Mouse (Mus musculus): Measurements from ENCODE around the gene Hdac7. TPM values are rescaled to one million over a fixed set of nuclear protein-coding genes. Genes with fewer than 3 reads are reported as not detected.

The Hdac7 gene
- polyA plus RNA-seq, 2 experiments: 36.5 to 79.3 TPM

DNA sequence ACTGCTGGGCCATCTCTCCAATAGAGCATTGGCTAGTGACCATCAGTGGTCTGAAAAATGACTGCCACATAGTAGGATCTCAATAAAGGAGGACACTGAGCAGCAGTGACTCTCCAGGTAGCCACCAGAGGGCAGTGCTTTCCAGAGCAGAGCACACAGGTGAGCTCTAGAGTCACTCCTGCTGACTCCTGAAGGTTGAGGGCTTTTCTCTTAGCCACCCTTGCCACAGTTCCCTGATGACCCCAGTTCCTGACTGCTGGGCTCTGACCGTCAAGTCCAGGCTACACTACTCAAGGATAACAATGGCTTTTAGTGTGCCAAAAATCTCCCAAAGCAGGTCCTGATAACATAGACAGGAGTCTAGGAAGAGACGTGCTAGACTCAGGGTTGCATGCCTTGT is 92.6 kb downstream of the Hdac7 start:
- Histone ChIP-seq H3K4me2 (replicated peaks; ENCODE audit: low read depth, low read length, severe bottlenecking) (no peak overlapping the region), H3K4me1 (ENCODE audit: control insufficient read depth, insufficient read depth, low read length) (peaks cover 19% of the 10 kb centered on the region), H3K27ac (replicated peaks; ENCODE audit: low read depth, low read length) (no peak overlapping the region), H3K4me3 (replicated peaks; ENCODE audit: low read length) (no peak overlapping the region), H3K27me3 (ENCODE audit: control insufficient read depth, insufficient read depth, low read length) (no peaks in the 10 kb centered on the region), H3K9ac (ENCODE audit: low read depth, low read length, severe bottlenecking) (no peak overlapping the region), H3K9me3 (ENCODE audit: control insufficient read depth, low read length) (no peaks in the 10 kb centered on the region), H3K36me3 (ENCODE audit: control insufficient read depth, insufficient read depth, low read length) (peaks cover 6% of the 10 kb centered on the region; the same call in 1 of the 2 replicates)
- DNase-seq (ENCODE audit: low spot score) (no peak), ATAC-seq (ENCODE audit: low FRiP score, low read depth) (no peak)
- no peak for TF ChIP-seq POLR2A (IDR thresholded peaks at IDR 0.05; ENCODE audit: borderline replicate concordance, extremely low read depth, insufficient read depth, insufficient read length)
- 86% methylated on average over 2 of the region's 2 CpGs for WGBS

- Histone ChIP-seq H3K4me1 (ENCODE audit: control insufficient read depth, insufficient read depth, low read length) (peaks cover 19% of the 10 kb centered on the region), H3K27ac (replicated peaks; ENCODE audit: low read depth, low read length) (peak overlapping the region; percentile 30; the same call in 1 of the 2 replicates), H3K9me3 (ENCODE audit: control insufficient read depth, low read length) (no peaks in the 10 kb centered on the region), H3K4me3 (replicated peaks; ENCODE audit: low read length) (no peak overlapping the region), H3K9ac (ENCODE audit: low read depth, low read length, severe bottlenecking) (peak overlapping the region; percentile 8; the same call in 1 of the 2 replicates), H3K4me2 (replicated peaks; ENCODE audit: low read depth, low read length, severe bottlenecking) (no peak overlapping the region; the same call in 1 of the 2 replicates), H3K27me3 (ENCODE audit: control insufficient read depth, insufficient read depth, low read length) (no peaks in the 10 kb centered on the region), H3K36me3 (ENCODE audit: control insufficient read depth, insufficient read depth, low read length) (peaks cover 7% of the 10 kb centered on the region; the same call in 1 of the 2 replicates)
- 10% methylated on average over 12 of the region's 12 CpGs for WGBS
- DNase-seq (ENCODE audit: low spot score) (peak; percentile 85), ATAC-seq (ENCODE audit: low FRiP score, low read depth) (peak; percentile 80)
- TF ChIP-seq POLR2A (IDR thresholded peaks at IDR 0.05; ENCODE audit: borderline replicate concordance, extremely low read depth, insufficient read depth, insufficient read length): no peak
Observed at GRCm38 (mm10) chr15:97750697-97751096, 93.6 kb downstream of the Hdac7 start.

DNA sequence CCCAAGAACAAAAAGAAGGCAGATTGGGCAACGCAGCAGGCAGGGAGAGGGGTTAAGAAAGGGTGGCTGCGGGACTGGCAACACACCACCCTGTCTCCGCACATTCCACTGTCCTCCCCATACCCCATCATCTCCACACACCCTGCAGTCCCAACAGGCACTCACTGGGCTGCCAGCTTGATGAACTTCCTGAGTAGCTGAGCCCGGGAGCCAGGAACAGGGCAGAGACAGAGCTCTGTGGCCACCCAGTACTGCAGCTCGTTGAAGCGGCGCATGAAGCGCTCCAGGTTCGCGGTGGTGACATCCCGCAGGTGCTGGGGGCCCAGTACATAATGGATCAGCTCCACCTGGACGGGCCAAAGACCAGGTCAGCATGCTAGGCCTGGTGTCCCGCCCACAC is 94.5 kb downstream of the Hdac7 start:
- WGBS: 92% methylated on average over 13 of the region's 13 CpGs
- no peak for TF ChIP-seq POLR2A (IDR thresholded peaks at IDR 0.05; ENCODE audit: borderline replicate concordance, extremely low read depth, insufficient read depth, insufficient read length)
- Histone ChIP-seq H3K27me3 (ENCODE audit: control insufficient read depth, insufficient read depth, low read length) (no peaks in the 10 kb centered on the region), H3K9ac (ENCODE audit: low read depth, low read length, severe bottlenecking) (no peak overlapping the region), H3K4me1 (ENCODE audit: control insufficient read depth, insufficient read depth, low read length) (peaks cover 25% of the 10 kb centered on the region), H3K4me3 (replicated peaks; ENCODE audit: low read length) (no peak overlapping the region), H3K27ac (replicated peaks; ENCODE audit: low read depth, low read length) (no peak overlapping the region), H3K9me3 (ENCODE audit: control insufficient read depth, low read length) (no peaks in the 10 kb centered on the region), H3K4me2 (replicated peaks; ENCODE audit: low read depth, low read length, severe bottlenecking) (no peak overlapping the region), H3K36me3 (ENCODE audit: control insufficient read depth, insufficient read depth, low read length) (peaks cover 10% of the 10 kb centered on the region; the same call in 1 of the 2 replicates)
- DNase-seq (ENCODE audit: low spot score) (no peak), ATAC-seq (ENCODE audit: low FRiP score, low read depth) (no peak)

- DNase-seq (ENCODE audit: low spot score): no peak
- WGBS: 91% methylated on average over 9 of the region's 9 CpGs
- H3K9me3 ChIP-seq (ENCODE audit: control insufficient read depth, low read length): no peaks in the 10 kb centered on the region
Observed at GRCm38 (mm10) chr15:97749397-97749796, 94.9 kb downstream of the Hdac7 start.

DNA sequence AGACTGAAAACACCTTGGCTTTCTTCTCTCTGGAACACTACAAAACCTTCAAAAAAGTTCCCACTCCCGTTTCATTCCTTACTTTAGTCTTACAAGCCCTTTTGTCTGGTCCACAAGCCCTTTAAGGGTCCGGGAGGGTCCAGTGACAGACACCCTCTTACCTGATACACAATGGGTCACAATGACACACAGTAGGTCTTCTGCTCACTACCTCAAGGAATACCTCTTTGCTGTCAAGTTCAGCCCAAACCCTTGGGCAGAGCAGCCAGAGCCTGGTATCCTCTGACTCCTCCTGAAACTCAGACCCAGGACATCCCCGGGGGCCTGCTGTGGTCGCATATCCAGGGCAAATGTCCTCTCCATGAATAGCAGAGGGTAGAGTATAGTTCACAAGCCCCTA is 95.3 kb downstream of the Hdac7 start:
- Histone ChIP-seq H3K4me3 (replicated peaks; ENCODE audit: low read length) (no peak overlapping the region), H3K4me1 (ENCODE audit: control insufficient read depth, insufficient read depth, low read length) (peaks cover 22% of the 10 kb centered on the region), H3K27me3 (ENCODE audit: control insufficient read depth, insufficient read depth, low read length) (no peaks in the 10 kb centered on the region), H3K36me3 (ENCODE audit: control insufficient read depth, insufficient read depth, low read length) (peaks cover 10% of the 10 kb centered on the region; the same call in 1 of the 2 replicates), H3K27ac (replicated peaks; ENCODE audit: low read depth, low read length) (no peak overlapping the region), H3K9me3 (ENCODE audit: control insufficient read depth, low read length) (no peaks in the 10 kb centered on the region), H3K4me2 (replicated peaks; ENCODE audit: low read depth, low read length, severe bottlenecking) (no peak overlapping the region), H3K9ac (ENCODE audit: low read depth, low read length, severe bottlenecking) (no peak overlapping the region)
- ATAC-seq (ENCODE audit: low FRiP score, low read depth) (no peak), DNase-seq (ENCODE audit: low spot score) (no peak)
- no peak for TF ChIP-seq POLR2A (IDR thresholded peaks at IDR 0.05; ENCODE audit: borderline replicate concordance, extremely low read depth, insufficient read depth, insufficient read length)
- WGBS: 83% methylated on average over 4 of the region's 4 CpGs

More at GRCm38 (mm10) chr15:97749397-97749796, 94.9 kb downstream of the Hdac7 start:
- no peak overlapping the region for H3K27ac ChIP-seq (replicated peaks; ENCODE audit: low read depth, low read length)
- no peak for TF ChIP-seq POLR2A (IDR thresholded peaks at IDR 0.05; ENCODE audit: borderline replicate concordance, extremely low read depth, insufficient read depth, insufficient read length)
- no peak overlapping the region for H3K9ac ChIP-seq (ENCODE audit: low read depth, low read length, severe bottlenecking)
- H3K27me3 ChIP-seq (ENCODE audit: control insufficient read depth, insufficient read depth, low read length): no peaks in the 10 kb centered on the region
- H3K4me1 ChIP-seq (ENCODE audit: control insufficient read depth, insufficient read depth, low read length): peaks cover 27% of the 10 kb centered on the region
- H3K36me3 ChIP-seq (ENCODE audit: control insufficient read depth, insufficient read depth, low read length): peaks cover 10% of the 10 kb centered on the region; the same call in 1 of the 2 replicates
- no peak for ATAC-seq (ENCODE audit: low FRiP score, low read depth)
- no peak overlapping the region for H3K4me3 ChIP-seq (replicated peaks; ENCODE audit: low read length)
- H3K4me2 ChIP-seq (replicated peaks; ENCODE audit: low read depth, low read length, severe bottlenecking): no peak overlapping the region
